Mouse (Mus musculus) layer of hippocampus, postnatal 25 days (tissue): ENCODE results near the gene Cog5. TPM values are rescaled to one million over a fixed set of nuclear protein-coding genes. Genes with fewer than 3 reads are reported as not detected.

Experiments used
- DNase-seq, 2 experiments: peaks; one replicate each; pipeline ENCODE4 v3.0.0; 2022; ENCODE audit warnings: mixed read lengths in 2 of 2, low spot score in 1 of 2; ENCODE audit errors: extremely low spot score in 1 of 2
- total RNA-seq, 2 experiments: library from RNA; stranded (reverse); gene quantifications; 2 replicates each; pipeline ENCODE4 v1.2.3; 2021

Gene Cog5
- total RNA-seq, 2 experiments from 2014 or later, result 59.7 to 64.8 TPM

GRCm38 (mm10) chr12:31818051-31818461 is 163.4 kb downstream of the Cog5 start:
- DNase-seq, result no peak

- DNase-seq, result no peak
Measured at GRCm38 (mm10) chr12:31819096-31819495, 164.4 kb downstream of the Cog5 start.

GRCm38 (mm10) chr12:31819520-31819919 is 164.9 kb downstream of the Cog5 start:
- DNase-seq, result no peak

GRCm38 (mm10) chr12:31823671-31824070 is 169.0 kb downstream of the Cog5 start:
- DNase-seq, result no peak

GRCm38 (mm10) chr12:31824831-31825230 is 170.2 kb downstream of the Cog5 start:
- no peak for DNase-seq

- peak in 1 of 2 experiments; percentile 30 for DNase-seq
Measured at GRCm38 (mm10) chr12:31825821-31826220, 171.2 kb downstream of the Cog5 start.

GRCm38 (mm10) chr12:31826476-31826875 is 171.8 kb downstream of the Cog5 start:
- no peak for DNase-seq

GRCm38 (mm10) chr12:31835480-31835879 is 180.8 kb downstream of the Cog5 start:
- DNase-seq, result no peak

GRCm38 (mm10) chr12:31836211-31836610 is 181.5 kb downstream of the Cog5 start:
- no peak for DNase-seq

GRCm38 (mm10) chr12:31838521-31838920 is 183.9 kb downstream of the Cog5 start:
- no peak for DNase-seq

GRCm38 (mm10) chr12:31839249-31839648 is 184.6 kb downstream of the Cog5 start:
- no peak for DNase-seq

GRCm38 (mm10) chr12:31846077-31846476 is 191.4 kb downstream of the Cog5 start:
- DNase-seq, result no peak

GRCm38 (mm10) chr12:31848630-31849415 is 194.2 kb downstream of the Cog5 start:
- peak; percentile 18 to 53 for DNase-seq

- no peak for DNase-seq
Measured at GRCm38 (mm10) chr12:31849601-31850000, 194.9 kb downstream of the Cog5 start.

- DNase-seq, result no peak
Measured at GRCm38 (mm10) chr12:31854039-31854438, 199.4 kb downstream of the Cog5 start.

- DNase-seq, result no peak
Measured at GRCm38 (mm10) chr12:31854817-31855216, 200.1 kb downstream of the Cog5 start.

- no peak for DNase-seq
Measured at GRCm38 (mm10) chr12:31857784-31858183, 203.1 kb downstream of the Cog5 start.

- no peak for DNase-seq
Measured at GRCm38 (mm10) chr12:31862668-31863538, 208.2 kb downstream of the Cog5 start.

GRCm38 (mm10) chr12:31876775-31877174 is 222.1 kb downstream of the Cog5 start:
- no peak for DNase-seq

- no peak for DNase-seq
Measured at GRCm38 (mm10) chr12:31882736-31883135, 228.1 kb downstream of the Cog5 start.

- no peak for DNase-seq
Measured at GRCm38 (mm10) chr12:31884365-31884764, 229.7 kb downstream of the Cog5 start.
